Mouse (Mus musculus) cortical plate, adult 2 months (tissue): Measurements from ENCODE around the gene Gm9736.
"Not testable (repeated sequence)": the region's sequence is repeated elsewhere in the genome, so short reads cannot be mapped to it uniquely, and the experiment has no call there.

Experiments
- CTCF ChIP-seq: fragments of 200-500 bp; IDR thresholded peaks from 2 replicates; pipeline ENCODE4 v1.5.1; 2011; ENCODE audit warnings: mild to moderate bottlenecking, control low read depth, low read length; ENCODE audit not compliant: insufficient read depth; ENCODE audit errors: extremely low read depth
- POLR2A ChIP-seq: fragments of 200-500 bp; IDR thresholded peaks from 2 replicates; pipeline ENCODE4 v1.6.1; 2011; ENCODE audit warnings: mild to moderate bottlenecking, low read length, control low read depth; ENCODE audit not compliant: insufficient read depth; ENCODE audit errors: extremely low read depth

- TF ChIP-seq POLR2A, CTCF: not testable (repeated sequence)
Measured at GRCm38 (mm10) chr10:77798164-77798920, 47.2 kb upstream of the Gm9736 start.
